Mouse (Mus musculus): ENCODE measurements around the gene Wif1.

Wif1 gene

DNA sequence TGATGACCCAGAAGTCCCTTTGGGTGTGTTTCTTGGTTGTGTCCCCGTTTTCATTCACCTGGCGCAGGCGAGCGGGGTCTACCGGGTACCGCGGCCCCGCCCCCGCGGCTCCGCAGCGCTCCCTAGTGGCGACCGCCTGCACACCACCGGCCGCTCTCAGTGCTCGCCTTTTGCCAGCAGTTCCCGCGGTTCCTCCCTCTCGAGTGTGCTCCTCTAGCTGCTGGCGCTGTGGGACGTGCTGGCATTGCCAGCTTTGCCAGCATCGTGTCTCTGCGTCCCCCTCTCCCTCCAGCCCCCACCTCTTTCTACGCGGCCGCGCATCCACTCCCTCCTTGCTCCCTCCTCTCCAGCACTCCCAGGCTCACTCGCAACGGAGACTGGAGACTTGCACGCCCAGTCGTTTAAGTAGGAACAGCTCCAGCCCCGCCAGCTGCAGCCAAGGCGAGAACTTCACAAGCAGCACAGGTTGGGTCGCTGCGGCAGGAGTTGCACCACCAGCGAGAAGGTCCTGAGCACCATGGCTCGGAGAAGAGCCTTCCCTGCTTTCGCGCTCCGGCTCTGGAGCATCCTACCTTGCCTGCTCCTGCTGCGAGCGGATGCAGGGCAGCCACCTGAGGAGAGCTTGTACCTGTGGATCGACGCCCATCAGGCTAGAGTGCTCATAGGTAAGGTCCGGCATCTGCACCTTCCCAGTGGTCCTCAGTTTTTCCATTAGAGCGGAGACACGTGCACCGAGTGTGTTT, at the start of gene Wif1:
Gene Wif1 (plus strand): TSS at position 135 of the 743 bp plus-strand sequence.
- peak; percentile 86 for DNase-seq

DNA sequence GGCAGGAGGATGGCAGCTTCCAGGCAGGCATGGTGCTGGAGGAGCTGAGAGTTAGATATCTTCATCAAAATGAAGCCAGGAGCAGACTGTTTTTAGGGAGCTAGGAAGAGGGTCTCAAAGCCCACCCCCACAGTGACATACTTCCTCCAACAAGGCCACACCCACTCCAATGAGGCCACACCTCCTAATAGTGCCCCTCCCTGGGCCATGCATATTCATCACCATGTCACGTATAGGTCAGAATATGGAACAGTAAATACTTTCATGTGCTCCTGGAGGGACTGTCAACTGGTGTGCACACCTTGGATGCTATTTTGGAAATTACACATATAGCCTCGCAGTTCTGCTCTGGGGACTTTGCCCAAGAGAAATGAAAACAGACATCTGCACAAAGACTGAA, 31.6 kb upstream of the Wif1 start:
- no peak for DNase-seq

- no peak for DNase-seq
These were observed 22.3 kb upstream of the Wif1 start for GRCm38 (mm10) chr10:121011496-121011895.

- DNase-seq: no peak
These were observed 17.5 kb upstream of the Wif1 start for GRCm38 (mm10) chr10:121016291-121016690.

DNA sequence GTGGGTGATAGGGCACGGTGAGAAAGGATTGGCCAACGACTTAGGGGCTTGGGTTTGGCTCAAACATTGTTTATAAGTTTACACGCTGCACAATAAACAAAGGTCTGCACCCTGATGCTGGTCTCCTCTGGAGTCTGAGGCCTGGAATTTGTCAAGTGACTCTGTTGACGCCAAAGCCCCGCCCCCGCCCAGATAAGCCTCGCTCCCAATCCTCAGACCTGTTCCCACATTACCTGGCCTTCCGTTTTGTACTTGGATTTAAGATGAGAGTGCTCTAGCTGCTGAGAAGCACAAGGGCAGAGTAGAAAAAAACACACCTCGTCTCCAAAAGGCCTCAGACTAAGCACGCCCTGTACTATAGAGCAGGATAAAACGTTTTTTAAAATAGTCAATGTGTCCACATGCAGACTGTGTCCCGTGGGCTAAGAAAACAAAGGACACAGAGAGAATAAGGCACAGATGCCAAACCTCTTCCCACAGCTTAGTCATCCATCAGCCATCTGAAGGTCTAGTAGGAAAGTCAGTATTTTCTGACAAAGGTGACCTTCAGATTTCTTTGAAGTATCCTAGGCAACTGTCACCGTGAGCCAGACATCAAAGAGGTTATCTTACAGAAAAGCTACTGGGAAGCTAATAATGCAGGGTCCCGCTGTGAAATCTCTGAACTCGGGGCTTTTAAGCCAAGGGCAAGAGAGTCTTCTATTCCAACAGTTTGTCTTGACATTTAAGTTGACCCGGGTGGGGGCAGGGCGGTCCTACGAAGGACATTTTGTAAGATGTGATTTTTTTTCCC, 16.9 kb upstream of the Wif1 start:
- DNase-seq: no peak

DNA sequence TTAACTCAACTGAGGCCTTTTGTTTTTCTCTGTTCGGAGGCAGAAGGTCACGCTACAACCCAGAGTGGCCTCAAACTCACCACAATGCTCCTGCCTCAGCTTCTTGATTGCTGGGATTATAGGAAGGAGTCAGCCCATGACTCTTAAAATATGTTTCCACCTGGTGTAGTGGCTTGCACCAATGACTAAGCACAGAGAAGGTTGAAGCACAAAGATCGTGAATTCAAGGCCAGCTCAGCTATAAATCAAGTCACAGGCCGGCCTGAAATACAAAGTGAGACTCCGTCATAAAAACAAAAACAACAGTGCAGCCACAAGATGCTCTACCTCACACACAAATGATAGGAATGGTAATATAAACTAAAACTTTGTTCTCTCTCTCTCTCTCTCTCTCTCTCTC, 10.8 kb upstream of the Wif1 start:
- no peak for DNase-seq

DNA sequence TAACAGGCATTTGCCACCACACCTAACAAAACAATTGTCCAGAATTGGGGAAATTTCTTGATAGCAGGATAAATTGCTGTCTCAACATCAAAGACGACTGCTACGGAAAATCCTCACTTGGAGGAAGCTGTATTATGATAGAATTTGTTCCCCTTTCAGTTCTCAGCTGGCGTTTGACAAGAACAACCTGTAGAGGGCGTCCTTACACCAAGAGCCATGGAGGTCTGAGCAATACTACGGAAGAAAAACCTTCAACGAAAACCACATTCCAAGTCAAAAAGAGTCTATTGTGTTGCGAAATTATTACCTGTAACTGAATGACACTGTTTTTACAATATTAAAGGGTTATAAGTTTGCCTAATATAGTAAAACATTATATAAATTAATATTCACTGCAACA, 2.0 kb upstream of the Wif1 start:
- peak; percentile 57 for DNase-seq

- peak; percentile 80 for DNase-seq
These were observed 500 bp upstream of the Wif1 start for GRCm38 (mm10) chr10:121033128-121033791.

- no peak for DNase-seq
These were observed 798 bp downstream of the Wif1 start for GRCm38 (mm10) chr10:121034569-121034947.

- DNase-seq: no peak
These were observed 5.0 kb downstream of the Wif1 start for GRCm38 (mm10) chr10:121038556-121039284.

- DNase-seq: no peak
These were observed 7.2 kb downstream of the Wif1 start for GRCm38 (mm10) chr10:121040911-121041310.

- no peak for DNase-seq
These were observed 13.7 kb downstream of the Wif1 start for GRCm38 (mm10) chr10:121047440-121047839.

DNA sequence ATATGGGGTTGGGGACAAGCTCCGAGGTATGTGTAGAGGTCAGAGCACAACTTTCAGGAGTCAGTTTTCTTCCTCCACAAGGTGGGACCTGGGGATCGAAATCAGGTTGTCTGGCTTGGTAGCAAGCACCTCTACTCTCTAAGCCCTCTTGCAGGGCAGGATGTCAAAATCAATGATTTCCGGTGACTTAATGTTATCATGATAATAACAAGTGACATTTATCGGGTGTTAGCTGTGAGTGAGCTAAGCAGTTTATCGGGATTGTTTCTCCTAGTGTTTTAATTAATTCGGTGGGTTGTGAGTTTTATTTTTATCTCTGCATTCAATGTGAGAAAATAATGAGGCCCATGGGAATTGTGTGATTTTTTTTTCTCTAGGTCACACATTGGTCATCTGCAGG, 18.3 kb downstream of the Wif1 start:
- DNase-seq: no peak

GRCm38 (mm10) chr10:121055452-121056188, 21.9 kb downstream of the Wif1 start:
- peak; percentile 87 for DNase-seq

- no peak for DNase-seq
These were observed 23.1 kb downstream of the Wif1 start for GRCm38 (mm10) chr10:121056823-121057222.

DNA sequence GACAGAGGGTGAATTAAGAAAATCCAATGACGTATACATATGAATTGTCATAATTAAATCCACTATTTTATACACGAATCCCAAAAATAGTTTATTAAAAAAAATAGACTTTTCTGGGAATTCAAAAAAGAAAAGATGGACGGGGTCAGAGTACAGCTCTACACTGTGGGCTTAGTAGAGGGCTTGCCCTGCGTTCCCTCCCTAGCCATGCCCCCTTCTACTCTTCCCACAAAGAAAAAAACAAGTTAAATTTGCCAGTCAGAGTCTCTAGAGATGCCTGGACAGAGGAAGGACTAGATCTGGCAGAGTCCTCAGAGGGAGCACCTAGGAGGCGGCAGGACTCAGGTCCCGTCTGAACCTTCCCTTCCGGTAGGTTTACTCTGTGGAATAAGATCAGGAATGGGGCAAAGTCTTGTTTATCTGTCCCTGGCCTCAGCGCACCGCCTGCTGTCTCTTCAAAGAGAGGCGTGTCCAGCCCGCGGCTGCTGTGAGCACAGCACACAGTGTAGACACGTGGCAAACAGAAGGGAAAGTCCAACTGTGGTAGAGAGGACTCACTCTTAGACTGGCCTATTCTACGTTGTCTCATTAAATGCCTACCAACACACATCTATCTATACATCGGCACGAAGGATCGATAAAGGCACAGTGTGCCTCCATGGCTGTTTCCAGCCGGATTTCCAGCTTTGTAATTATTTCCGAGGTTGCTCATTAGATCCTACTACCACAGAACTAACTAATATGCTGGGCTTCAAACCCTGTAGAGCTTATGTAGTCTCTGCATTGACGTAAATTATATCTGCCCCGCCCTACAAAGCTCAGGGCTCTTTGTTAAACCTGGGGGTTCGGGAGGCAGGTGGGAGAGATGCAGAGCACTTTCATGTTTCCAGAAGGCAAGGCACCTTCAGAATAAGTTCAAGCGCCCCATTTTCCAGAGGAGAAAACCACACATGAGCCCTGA, 25.6 kb downstream of the Wif1 start:
- DNase-seq: no peak

GRCm38 (mm10) chr10:121061336-121061835, 27.6 kb downstream of the Wif1 start:
- DNase-seq: no peak

- no peak for DNase-seq
These were observed 28.9 kb downstream of the Wif1 start for GRCm38 (mm10) chr10:121062704-121063103.

- peak; percentile 11 for DNase-seq
These were observed 33.7 kb downstream of the Wif1 start for GRCm38 (mm10) chr10:121067416-121067951.

- DNase-seq: no peak
These were observed 34.2 kb downstream of the Wif1 start for GRCm38 (mm10) chr10:121068003-121068402.

GRCm38 (mm10) chr10:121070742-121071141, 37.0 kb downstream of the Wif1 start:
- DNase-seq: no peak
